Mouse (Mus musculus): ENCODE data around the gene Acot3. TPM values are rescaled to one million over a fixed set of nuclear protein-coding genes. Genes with fewer than 3 reads are reported as not detected.
"Not testable (repeated sequence)": the region's sequence is repeated elsewhere in the genome, so short reads cannot be mapped to it uniquely, and the experiment has no call there.

Gene Acot3
- polyA plus RNA-seq, 1 experiment: not detected

GRCm38 (mm10) chr12:84071696-84072095, 19.8 kb downstream of the Acot3 start:
- Histone ChIP-seq H3K9me3 (replicated peaks; ENCODE audit: control insufficient read depth, insufficient read depth, low read length, poor library complexity, severe bottlenecking) (no peaks in the 10 kb centered on the region), H3K36me3 (ENCODE audit: control insufficient read depth, insufficient read depth, low read length, poor library complexity, severe bottlenecking) (no peaks in the 10 kb centered on the region), H3K9ac (ENCODE audit: low read depth, poor library complexity, severe bottlenecking) (no peak overlapping the region), H3K4me3 (ENCODE audit: low read depth, low read length) (no peak overlapping the region), H3K4me1 (ENCODE audit: control insufficient read depth, insufficient read depth, low read length) (no peaks in the 10 kb centered on the region), H3K27me3 (ENCODE audit: control insufficient read depth, insufficient read depth, low read length, poor library complexity, severe bottlenecking) (peaks cover 2% of the 10 kb centered on the region; the same call in 1 of the 2 replicates), H3K27ac (ENCODE audit: insufficient read depth, low read length) (no peak overlapping the region)
- TF ChIP-seq EP300 (IDR thresholded peaks at IDR 0.05; ENCODE audit: insufficient read depth, low read depth, low read length) (no peak), POLR2A (IDR thresholded peaks at IDR 0.05; ENCODE audit: insufficient read depth, low read length) (no peak), CTCF (IDR thresholded peaks at IDR 0.05; ENCODE audit: low read depth, low read length) (no peak)

- no peak overlapping the region for H3K9ac ChIP-seq (ENCODE audit: low read depth, poor library complexity, severe bottlenecking)
- no peaks in the 10 kb centered on the region for H3K36me3 ChIP-seq (ENCODE audit: control insufficient read depth, insufficient read depth, low read length, poor library complexity, severe bottlenecking)
- no peak overlapping the region for H3K4me3 ChIP-seq (ENCODE audit: low read depth, low read length)
- H3K27me3 ChIP-seq (ENCODE audit: control insufficient read depth, insufficient read depth, low read length, poor library complexity, severe bottlenecking): no peaks in the 10 kb centered on the region
- H3K9me3 ChIP-seq (replicated peaks; ENCODE audit: control insufficient read depth, insufficient read depth, low read length, poor library complexity, severe bottlenecking): no peaks in the 10 kb centered on the region
- H3K4me1 ChIP-seq (ENCODE audit: control insufficient read depth, insufficient read depth, low read length): no peaks in the 10 kb centered on the region
- no peak for TF ChIP-seq EP300 (IDR thresholded peaks at IDR 0.05; ENCODE audit: insufficient read depth, low read depth, low read length)
- no peak for TF ChIP-seq POLR2A (IDR thresholded peaks at IDR 0.05; ENCODE audit: insufficient read depth, low read length)
- TF ChIP-seq CTCF (IDR thresholded peaks at IDR 0.05; ENCODE audit: low read depth, low read length): no peak
- H3K27ac ChIP-seq (ENCODE audit: insufficient read depth, low read length): no peak overlapping the region
These were observed 25.5 kb downstream of the Acot3 start for GRCm38 (mm10) chr12:84077371-84077990.

- no peak for TF ChIP-seq CTCF (IDR thresholded peaks at IDR 0.05; ENCODE audit: low read depth, low read length)
- H3K4me1 ChIP-seq (ENCODE audit: control insufficient read depth, insufficient read depth, low read length): no peaks in the 10 kb centered on the region
- H3K9me3 ChIP-seq (replicated peaks; ENCODE audit: control insufficient read depth, insufficient read depth, low read length, poor library complexity, severe bottlenecking): no peaks in the 10 kb centered on the region
- no peaks in the 10 kb centered on the region for H3K36me3 ChIP-seq (ENCODE audit: control insufficient read depth, insufficient read depth, low read length, poor library complexity, severe bottlenecking)
- no peak overlapping the region for H3K9ac ChIP-seq (ENCODE audit: low read depth, poor library complexity, severe bottlenecking)
- no peak overlapping the region for H3K27ac ChIP-seq (ENCODE audit: insufficient read depth, low read length)
- H3K27me3 ChIP-seq (ENCODE audit: control insufficient read depth, insufficient read depth, low read length, poor library complexity, severe bottlenecking): no peaks in the 10 kb centered on the region
- no peak overlapping the region for H3K4me3 ChIP-seq (ENCODE audit: low read depth, low read length)
These were observed 31.9 kb downstream of the Acot3 start for GRCm38 (mm10) chr12:84083842-84084241.

GRCm38 (mm10) chr12:84084581-84084980, 32.6 kb downstream of the Acot3 start:
- Histone ChIP-seq H3K27ac (ENCODE audit: insufficient read depth, low read length) (no peak overlapping the region), H3K4me3 (ENCODE audit: low read depth, low read length) (no peak overlapping the region), H3K9me3 (replicated peaks; ENCODE audit: control insufficient read depth, insufficient read depth, low read length, poor library complexity, severe bottlenecking) (peaks cover 6% of the 10 kb centered on the region), H3K36me3 (ENCODE audit: control insufficient read depth, insufficient read depth, low read length, poor library complexity, severe bottlenecking) (no peaks in the 10 kb centered on the region), H3K4me1 (ENCODE audit: control insufficient read depth, insufficient read depth, low read length) (no peaks in the 10 kb centered on the region), H3K27me3 (ENCODE audit: control insufficient read depth, insufficient read depth, low read length, poor library complexity, severe bottlenecking) (no peaks in the 10 kb centered on the region), H3K9ac (ENCODE audit: low read depth, poor library complexity, severe bottlenecking) (no peak overlapping the region)
- TF ChIP-seq CTCF (IDR thresholded peaks at IDR 0.05; ENCODE audit: low read depth, low read length) (no peak), POLR2A (IDR thresholded peaks at IDR 0.05; ENCODE audit: insufficient read depth, low read length) (no peak), EP300 (IDR thresholded peaks at IDR 0.05; ENCODE audit: insufficient read depth, low read depth, low read length) (no peak)

GRCm38 (mm10) chr12:84094666-84095065, 42.7 kb downstream of the Acot3 start:
- not testable (repeated sequence) for H3K36me3 ChIP-seq (ENCODE audit: control insufficient read depth, insufficient read depth, low read length, poor library complexity, severe bottlenecking); H3K27me3 ChIP-seq (ENCODE audit: control insufficient read depth, insufficient read depth, low read length, poor library complexity, severe bottlenecking)
- peaks cover 24% of the 10 kb centered on the region for H3K9me3 ChIP-seq (replicated peaks; ENCODE audit: control insufficient read depth, insufficient read depth, low read length, poor library complexity, severe bottlenecking)

GRCm38 (mm10) chr12:84099605-84100004, 47.7 kb downstream of the Acot3 start:
- H3K9ac ChIP-seq (ENCODE audit: low read depth, poor library complexity, severe bottlenecking): no peak overlapping the region
- H3K9me3 ChIP-seq (replicated peaks; ENCODE audit: control insufficient read depth, insufficient read depth, low read length, poor library complexity, severe bottlenecking): peaks cover 6% of the 10 kb centered on the region
- no peaks in the 10 kb centered on the region for H3K36me3 ChIP-seq (ENCODE audit: control insufficient read depth, insufficient read depth, low read length, poor library complexity, severe bottlenecking)
- no peak overlapping the region for H3K27ac ChIP-seq (ENCODE audit: insufficient read depth, low read length)
- H3K4me1 ChIP-seq (ENCODE audit: control insufficient read depth, insufficient read depth, low read length): no peaks in the 10 kb centered on the region
- no peak for TF ChIP-seq POLR2A (IDR thresholded peaks at IDR 0.05; ENCODE audit: insufficient read depth, low read length)
- TF ChIP-seq EP300 (IDR thresholded peaks at IDR 0.05; ENCODE audit: insufficient read depth, low read depth, low read length): no peak
- no peak for TF ChIP-seq CTCF (IDR thresholded peaks at IDR 0.05; ENCODE audit: low read depth, low read length)
- H3K4me3 ChIP-seq (ENCODE audit: low read depth, low read length): no peak overlapping the region
- no peaks in the 10 kb centered on the region; the same call in 1 of the 2 replicates for H3K27me3 ChIP-seq (ENCODE audit: control insufficient read depth, insufficient read depth, low read length, poor library complexity, severe bottlenecking)

More at GRCm38 (mm10) chr12:84094666-84095065, 42.7 kb downstream of the Acot3 start:
- H3K27ac ChIP-seq (ENCODE audit: insufficient read depth, low read length); H3K4me1 ChIP-seq (ENCODE audit: control insufficient read depth, insufficient read depth, low read length); H3K9ac ChIP-seq (ENCODE audit: low read depth, poor library complexity, severe bottlenecking); H3K4me3 ChIP-seq (ENCODE audit: low read depth, low read length): not testable (repeated sequence)

Measured in ES-Bruce4 (cell line).